Comparison of ENCODE assay signal across 19 mouse cellular contexts in the genomic region with DNA sequence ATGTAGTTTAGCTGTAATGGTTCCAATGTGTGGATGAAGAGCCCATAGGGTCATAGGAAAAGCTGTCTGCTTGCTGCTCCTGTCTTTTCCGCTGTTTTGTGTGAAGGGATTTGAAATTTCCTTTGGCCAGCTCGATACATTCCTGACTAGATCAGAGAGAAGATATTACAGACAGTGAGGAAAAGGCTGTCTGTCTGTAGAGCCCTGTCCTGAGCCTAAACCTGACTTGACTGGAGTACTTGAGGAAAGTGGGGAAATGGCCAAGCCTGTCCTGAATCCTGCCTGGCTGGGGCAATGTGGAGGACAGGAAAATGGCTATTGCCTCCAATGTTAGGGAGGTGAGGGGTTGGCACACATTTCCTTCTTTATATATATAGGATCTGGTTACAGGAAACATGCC.
DNase-seq lines count a peak whose midpoint lies in the region; ATAC-seq and TF ChIP-seq lines count a peak whose summit lies in the region.
"Had no signal": no experiment of that assay in that cellular context is flagged by ENCODE, and none has a peak within 500 bp of the region (broad histone marks: within the 10 kb centered on the region; RNA-seq: fewer than 3 reads in every experiment).

No protein-coding gene starts in this region.

- no peak for ATAC-seq in heart, embryonic 15.5 days (replicated peaks; ENCODE audit: insufficient number of reproducible peaks, insufficient read depth, low FRiP score, low read depth)
- ATAC-seq in midbrain, embryonic 11.5 days (ENCODE audit: low FRiP score): no peak
- no peak for ATAC-seq in midbrain, embryonic 16.5 days
- ATAC-seq in kidney, postnatal 0 days (replicated peaks; ENCODE audit: low FRiP score, low read depth): no peak
- no peak for ATAC-seq in forebrain, embryonic 16.5 days
- ATAC-seq: forebrain, embryonic 14.5 days; hindbrain, embryonic 16.5 days had no signal

- H3K4me3 ChIP-seq in heart, embryonic 15.5 days: no peak overlapping the region
- H3K4me3 ChIP-seq in midbrain, embryonic 11.5 days (ENCODE audit: low read depth, low read length): no peak overlapping the region
- H3K4me3 ChIP-seq in midbrain, embryonic 16.5 days (ENCODE audit: low read depth, low read length): no peak overlapping the region
- H3K4me3 ChIP-seq in kidney, postnatal 0 days (replicated peaks; ENCODE audit: low read depth, low read length): no peak overlapping the region
- no peak overlapping the region for H3K4me3 ChIP-seq in forebrain, embryonic 16.5 days (replicated peaks; ENCODE audit: low read length)
- H3K4me3 ChIP-seq: heart, embryonic 10.5 days; limb, embryonic 12.5 days; liver, embryonic 13.5 days had no signal

- no peak overlapping the region for H3K9ac ChIP-seq in heart, embryonic 15.5 days
- H3K9ac ChIP-seq in midbrain, embryonic 11.5 days (ENCODE audit: low read length): no peak overlapping the region
- no peak overlapping the region for H3K9ac ChIP-seq in midbrain, embryonic 16.5 days (ENCODE audit: low read depth, low read length)
- H3K9ac ChIP-seq in kidney, postnatal 0 days (ENCODE audit: low read depth, low read length): no peak overlapping the region
- H3K9ac ChIP-seq in forebrain, embryonic 16.5 days (replicated peaks; ENCODE audit: low read depth, low read length): no peak overlapping the region
- H3K9ac ChIP-seq: limb, embryonic 12.5 days; liver, embryonic 13.5 days had no signal

- no peaks in the 10 kb centered on the region for H3K27me3 ChIP-seq in heart, embryonic 15.5 days
- H3K27me3 ChIP-seq in midbrain, embryonic 11.5 days (ENCODE audit: control insufficient read depth, insufficient read depth, low read length): no peaks in the 10 kb centered on the region
- no peaks in the 10 kb centered on the region for H3K27me3 ChIP-seq in midbrain, embryonic 16.5 days (ENCODE audit: control insufficient read depth, insufficient read depth, low read depth, low read length)
- H3K27me3 ChIP-seq in kidney, postnatal 0 days (ENCODE audit: insufficient read depth, low read length): no peaks in the 10 kb centered on the region
- no peaks in the 10 kb centered on the region for H3K27me3 ChIP-seq in forebrain, embryonic 16.5 days (replicated peaks; ENCODE audit: control insufficient read depth, insufficient read depth, low read length)
- H3K27me3 ChIP-seq: CH12.LX; limb, embryonic 12.5 days; liver, embryonic 13.5 days had no signal

- H3K27ac ChIP-seq in heart, embryonic 15.5 days: 0 out of 2 replicates have a peak overlapping the region, but pooled peaks have one; percentile 3
- H3K27ac ChIP-seq in midbrain, embryonic 11.5 days (ENCODE audit: low read depth, low read length): no peak overlapping the region
- no peak overlapping the region for H3K27ac ChIP-seq in midbrain, embryonic 16.5 days (ENCODE audit: low read length)
- H3K27ac ChIP-seq in kidney, postnatal 0 days: 0 out of 2 replicates have a peak overlapping the region, but pooled peaks have one; percentile 19
- no peak overlapping the region for H3K27ac ChIP-seq in forebrain, embryonic 16.5 days (ENCODE audit: low read length)
- H3K27ac ChIP-seq: heart, embryonic 10.5 days; liver, embryonic 13.5 days had no signal

- no peaks in the 10 kb centered on the region for H3K36me3 ChIP-seq in heart, embryonic 15.5 days
- no peaks in the 10 kb centered on the region for H3K36me3 ChIP-seq in midbrain, embryonic 11.5 days (ENCODE audit: control insufficient read depth, insufficient read depth, low read length)
- H3K36me3 ChIP-seq in midbrain, embryonic 16.5 days (ENCODE audit: control insufficient read depth, insufficient read depth, low read length): no peaks in the 10 kb centered on the region
- no peaks in the 10 kb centered on the region for H3K36me3 ChIP-seq in kidney, postnatal 0 days (ENCODE audit: insufficient read depth, low read length)
- H3K36me3 ChIP-seq in forebrain, embryonic 16.5 days (ENCODE audit: control insufficient read depth, insufficient read depth): no peaks in the 10 kb centered on the region
- H3K36me3 ChIP-seq: heart, embryonic 10.5 days; limb, embryonic 12.5 days; liver, embryonic 13.5 days had no signal

- 51% methylated on average over 2 of the region's 2 CpGs for WGBS in heart, embryonic 15.5 days
- WGBS in midbrain, embryonic 11.5 days: 84% methylated on average over 2 of the region's 2 CpGs
- 76% methylated on average over 2 of the region's 2 CpGs for WGBS in midbrain, embryonic 16.5 days
- WGBS in kidney, postnatal 0 days: 56% methylated on average over 2 of the region's 2 CpGs
- WGBS in forebrain, embryonic 16.5 days: 81% methylated on average over 2 of the region's 2 CpGs

- no peak overlapping the region for H3K4me2 ChIP-seq in heart, embryonic 15.5 days
- H3K4me2 ChIP-seq in midbrain, embryonic 11.5 days: no peak overlapping the region
- no peak overlapping the region for H3K4me2 ChIP-seq in midbrain, embryonic 16.5 days (ENCODE audit: low read length)
- no peak overlapping the region for H3K4me2 ChIP-seq in kidney, postnatal 0 days (ENCODE audit: low read length)
- H3K4me2 ChIP-seq in forebrain, embryonic 16.5 days (ENCODE audit: low read length): no peak overlapping the region
- H3K4me2 ChIP-seq: limb, embryonic 12.5 days; liver, embryonic 13.5 days had no signal

- H3K4me1 ChIP-seq in heart, embryonic 15.5 days (replicated peaks): peaks cover 3% of the 10 kb centered on the region
- no peaks in the 10 kb centered on the region for H3K4me1 ChIP-seq in midbrain, embryonic 11.5 days (ENCODE audit: control insufficient read depth, insufficient read depth, low read length)
- no peaks in the 10 kb centered on the region for H3K4me1 ChIP-seq in midbrain, embryonic 16.5 days (ENCODE audit: control insufficient read depth, insufficient read depth, low read length)
- H3K4me1 ChIP-seq in kidney, postnatal 0 days (replicated peaks; ENCODE audit: insufficient read depth, low read length): no peaks in the 10 kb centered on the region
- H3K4me1 ChIP-seq in forebrain, embryonic 16.5 days (replicated peaks; ENCODE audit: control insufficient read depth, insufficient read depth, low read length): no peaks in the 10 kb centered on the region; the same call in 1 of the 2 replicates
- H3K4me1 ChIP-seq: liver, embryonic 13.5 days had no signal

- no peaks in the 10 kb centered on the region for H3K9me3 ChIP-seq in heart, embryonic 15.5 days (replicated peaks)
- H3K9me3 ChIP-seq in midbrain, embryonic 11.5 days (ENCODE audit: control insufficient read depth, low read length): no peaks in the 10 kb centered on the region
- H3K9me3 ChIP-seq in midbrain, embryonic 16.5 days (replicated peaks; ENCODE audit: control insufficient read depth, low read length, poor library complexity, severe bottlenecking): no peaks in the 10 kb centered on the region
- H3K9me3 ChIP-seq in kidney, postnatal 0 days (replicated peaks; ENCODE audit: low read length): no peaks in the 10 kb centered on the region
- no peaks in the 10 kb centered on the region for H3K9me3 ChIP-seq in forebrain, embryonic 16.5 days (ENCODE audit: control insufficient read depth, low read length)
- H3K9me3 ChIP-seq: heart, embryonic 10.5 days; limb, embryonic 12.5 days; liver, embryonic 13.5 days had no signal

- no peak for TF ChIP-seq CTCF in kidney, postnatal 0 days (IDR thresholded peaks at IDR 0.05; ENCODE audit: low read depth)

- DNase-seq in heart, postnatal 4 days: no peak
- peak; percentile 79 for DNase-seq in midbrain, embryonic 11.5 days (ENCODE audit: low spot score, missing footprints)
- DNase-seq in kidney, postnatal 0 days (ENCODE audit: low spot score): no peak
- DNase-seq in spleen, postnatal 10 days (ENCODE audit: low spot score in 2 of 2): no peak
- no peak for DNase-seq in gastrocnemius, adult 18-20 months (ENCODE audit: low spot score)
- DNase-seq: cerebellum, adult 2 months; gastrocnemius, postnatal 25 days; heart, postnatal 36 days; liver, embryonic 13.5 days; lung, postnatal 14 days; retina, postnatal 1 day had no signal

Comparison
In these comparisons a context has a peak if more than half of its experiments do, and no peak if none do; other contexts are left out.
1. H3K27ac ChIP-seq: peak in heart, embryonic 15.5 days (single experiment) and kidney, postnatal 0 days (single experiment); none in midbrain, embryonic 11.5 days (single experiment), midbrain, embryonic 16.5 days (single experiment) and forebrain, embryonic 16.5 days (single experiment).